Mouse (Mus musculus): ENCODE results near the gene Pla2g4e.

DNA sequence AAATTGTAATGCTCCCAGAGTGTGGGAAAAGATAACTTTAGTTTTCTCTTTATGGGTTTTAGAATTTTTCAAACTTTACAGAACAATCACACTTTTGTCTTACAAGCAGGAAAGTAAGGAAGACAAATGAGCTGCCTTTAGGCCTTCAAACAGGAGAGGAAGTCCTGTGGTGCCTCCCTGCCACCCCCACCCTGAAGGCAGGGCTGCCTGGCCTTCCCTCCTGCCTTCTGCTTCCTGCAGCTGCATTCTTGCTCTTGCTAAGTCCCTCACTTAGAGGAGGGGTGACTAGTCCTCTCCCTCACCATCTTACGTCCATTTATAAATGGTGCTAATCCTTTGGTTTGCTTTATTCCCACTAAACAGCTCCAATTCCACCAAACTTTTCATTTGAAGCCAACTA is 86.3 kb downstream of the Pla2g4e start:
- no peak for TF ChIP-seq CTCF (IDR thresholded peaks at IDR 0.05; ENCODE audit: low read depth)
- TF ChIP-seq EP300 (IDR thresholded peaks at IDR 0.05; ENCODE audit: low read depth) = no peak
